Mouse (Mus musculus) forebrain, embryonic 15.5 days (tissue): ENCODE measurements at regions not wholly inside any gene's neighbourhood (a gene's known extent, or its start where the extent isn't known, plus 50 kb on each side); places are given as distances from the start of the nearest gene placed in this dataset.

Source experiments
- ATAC-seq: fragments of 200-750 bp; cut with Nextera tagmentation; replicated peaks from 2 replicates; pipeline ENCODE4 v1.8.0; 2017; ENCODE audit warnings: mild to moderate bottlenecking, moderate TSS enrichment, moderate library complexity
- H3K27ac ChIP-seq: fragments of 300-500 bp; sonication (generic); replicated peaks from 2 replicates; pipeline ENCODE4 v1.5.1; 2015; ENCODE audit warnings: mild to moderate bottlenecking, inconsistent platforms
- H3K27me3 ChIP-seq: fragments of 300-500 bp; sonication (generic); 2 replicates; pipeline ENCODE4 v1.6.1; 2015; ENCODE audit warnings: inconsistent platforms
- H3K36me3 ChIP-seq: fragments of 300-500 bp; sonication (generic); 2 replicates; pipeline ENCODE4 v1.6.1; 2015; ENCODE audit warnings: mild to moderate bottlenecking, inconsistent platforms
- H3K4me1 ChIP-seq: fragments of 300-500 bp; sonication (generic); 2 replicates; pipeline ENCODE4 v1.6.1; 2015; ENCODE audit warnings: inconsistent platforms
- H3K4me2 ChIP-seq: fragments of 300-500 bp; sonication (generic); replicated peaks from 2 replicates; pipeline ENCODE4 v1.6.1; 2015; ENCODE audit warnings: mild to moderate bottlenecking, inconsistent platforms
- H3K4me3 ChIP-seq: fragments of 300-500 bp; sonication (generic); 2 replicates; pipeline ENCODE4 v1.5.1; 2015; ENCODE audit warnings: mild to moderate bottlenecking, inconsistent platforms
- H3K9ac ChIP-seq: fragments of 300-500 bp; sonication (generic); replicated peaks from 2 replicates; pipeline ENCODE4 v1.6.1; 2015; ENCODE audit warnings: mild to moderate bottlenecking, inconsistent platforms
- H3K9me3 ChIP-seq: fragments of 300-500 bp; sonication (generic); 2 replicates; pipeline ENCODE4 v1.6.1; 2016; ENCODE audit warnings: inconsistent platforms
- WGBS: fragments of 180-500 bp; shearing (Covaris S2); methylation state at CpG from one replicate; pipeline ENCODE4 v1.1.7; 2015; ENCODE audit warnings: mixed read lengths; 5-methylcytosine and 5-hydroxymethylcytosine counted together

DNA sequence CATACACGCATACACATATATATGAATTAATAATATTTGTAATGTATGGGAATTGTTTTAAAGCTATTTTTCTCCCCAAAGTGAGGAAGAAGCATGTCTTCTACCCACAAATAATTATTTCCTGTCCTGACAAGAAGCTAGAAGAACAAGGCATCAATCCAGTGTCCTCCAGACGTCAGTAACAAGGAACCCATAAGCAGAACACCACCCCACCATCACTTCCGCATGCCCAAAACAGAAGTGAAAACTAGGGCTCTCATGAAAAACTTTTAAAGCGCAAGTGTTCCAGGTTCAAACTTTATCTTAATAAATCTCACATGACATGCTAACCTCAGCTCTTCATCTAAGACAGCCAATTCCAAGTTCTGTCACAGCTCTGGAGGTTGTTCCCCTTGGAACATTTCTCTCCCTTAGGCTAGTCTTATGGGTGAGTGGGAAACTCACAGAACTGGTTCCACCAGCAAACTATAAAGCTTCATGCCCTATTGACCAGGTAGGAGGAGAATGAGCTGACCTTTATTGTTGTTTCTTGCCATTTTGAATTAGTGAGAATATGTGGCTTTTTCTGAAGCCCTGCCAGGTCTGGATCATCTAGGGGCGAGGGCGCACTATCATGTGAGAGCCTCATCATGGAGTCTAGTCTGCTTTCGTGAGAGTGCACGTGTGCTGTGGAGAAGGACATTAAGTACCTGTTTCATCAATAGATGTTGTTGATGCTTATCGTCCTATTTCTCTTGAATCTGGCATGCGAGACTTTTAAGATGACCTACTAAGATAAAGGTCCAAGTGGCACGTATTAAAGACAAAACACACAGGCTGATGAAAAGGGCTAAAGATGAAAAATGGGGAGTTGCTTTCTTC lies 155.1 kb downstream of the Nrip1 start:
- no peaks in the 10 kb centered on the region for H3K27me3 ChIP-seq
- H3K4me2 ChIP-seq: no peak overlapping the region
- no peaks in the 10 kb centered on the region for H3K9me3 ChIP-seq
- H3K27ac ChIP-seq: no peak overlapping the region
- H3K36me3 ChIP-seq: no peaks in the 10 kb centered on the region
- WGBS: 93% methylated on average over 11 of the region's 11 CpGs
- H3K4me3 ChIP-seq: no peak overlapping the region
- no peaks in the 10 kb centered on the region for H3K4me1 ChIP-seq
- ATAC-seq: no peak
- no peak overlapping the region for H3K9ac ChIP-seq

DNA sequence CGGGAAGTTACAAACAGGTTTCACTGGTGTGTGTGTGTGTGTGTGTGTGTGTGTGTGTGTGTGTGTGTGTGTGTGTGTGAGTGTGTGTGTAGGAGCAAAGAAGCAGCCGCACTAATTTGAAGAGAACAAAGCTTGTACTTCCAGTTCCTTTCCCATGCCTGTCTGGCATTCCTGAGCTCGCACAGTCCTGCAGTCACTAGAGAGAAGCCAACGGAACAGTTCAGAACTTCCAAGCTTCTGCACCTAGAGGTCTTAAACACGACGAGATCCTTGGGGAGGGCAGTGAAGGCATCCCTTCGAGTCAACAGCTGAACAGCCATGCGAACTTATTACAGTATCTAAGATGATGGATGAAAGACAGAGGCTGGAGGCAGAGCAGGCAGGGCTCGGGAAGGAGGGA lies 157.4 kb downstream of the Nrip1 start:
- no peaks in the 10 kb centered on the region for H3K4me1 ChIP-seq
- H3K9ac ChIP-seq: no peak overlapping the region
- no peaks in the 10 kb centered on the region for H3K36me3 ChIP-seq
- no peak overlapping the region for H3K4me2 ChIP-seq
- ATAC-seq: no peak
- no peaks in the 10 kb centered on the region for H3K9me3 ChIP-seq
- H3K27me3 ChIP-seq: no peaks in the 10 kb centered on the region
- no peak overlapping the region for H3K4me3 ChIP-seq
- 49% methylated on average over 8 of the region's 9 CpGs for WGBS
- H3K27ac ChIP-seq: no peak overlapping the region

DNA sequence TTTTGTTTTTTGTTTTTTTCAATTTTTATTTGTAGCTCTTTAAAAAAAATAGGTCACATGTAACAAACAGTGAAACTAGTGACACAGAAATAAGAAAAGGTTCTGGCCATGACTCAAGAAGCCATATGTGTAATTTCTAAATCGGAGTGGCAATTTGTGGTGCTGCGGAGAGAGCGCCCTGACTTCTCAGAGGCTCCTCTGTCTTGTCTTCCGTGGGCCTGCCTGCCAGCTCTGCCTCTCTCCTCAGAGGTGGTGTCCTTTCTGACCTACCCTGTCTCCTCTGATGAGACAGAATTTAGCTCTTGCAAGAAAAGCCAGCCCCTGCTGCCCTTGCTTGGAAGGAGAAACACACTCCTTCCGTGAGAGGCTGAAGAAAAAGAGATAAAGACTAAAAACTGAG lies 158.1 kb downstream of the Nrip1 start:
- Histone ChIP-seq H3K9me3 (no peaks in the 10 kb centered on the region), H3K4me1 (no peaks in the 10 kb centered on the region), H3K4me2 (no peak overlapping the region), H3K27me3 (no peaks in the 10 kb centered on the region), H3K4me3 (no peak overlapping the region), H3K36me3 (no peaks in the 10 kb centered on the region), H3K27ac (no peak overlapping the region), H3K9ac (no peak overlapping the region)
- WGBS: 62% methylated on average over 5 of the region's 5 CpGs
- ATAC-seq: no peak

DNA sequence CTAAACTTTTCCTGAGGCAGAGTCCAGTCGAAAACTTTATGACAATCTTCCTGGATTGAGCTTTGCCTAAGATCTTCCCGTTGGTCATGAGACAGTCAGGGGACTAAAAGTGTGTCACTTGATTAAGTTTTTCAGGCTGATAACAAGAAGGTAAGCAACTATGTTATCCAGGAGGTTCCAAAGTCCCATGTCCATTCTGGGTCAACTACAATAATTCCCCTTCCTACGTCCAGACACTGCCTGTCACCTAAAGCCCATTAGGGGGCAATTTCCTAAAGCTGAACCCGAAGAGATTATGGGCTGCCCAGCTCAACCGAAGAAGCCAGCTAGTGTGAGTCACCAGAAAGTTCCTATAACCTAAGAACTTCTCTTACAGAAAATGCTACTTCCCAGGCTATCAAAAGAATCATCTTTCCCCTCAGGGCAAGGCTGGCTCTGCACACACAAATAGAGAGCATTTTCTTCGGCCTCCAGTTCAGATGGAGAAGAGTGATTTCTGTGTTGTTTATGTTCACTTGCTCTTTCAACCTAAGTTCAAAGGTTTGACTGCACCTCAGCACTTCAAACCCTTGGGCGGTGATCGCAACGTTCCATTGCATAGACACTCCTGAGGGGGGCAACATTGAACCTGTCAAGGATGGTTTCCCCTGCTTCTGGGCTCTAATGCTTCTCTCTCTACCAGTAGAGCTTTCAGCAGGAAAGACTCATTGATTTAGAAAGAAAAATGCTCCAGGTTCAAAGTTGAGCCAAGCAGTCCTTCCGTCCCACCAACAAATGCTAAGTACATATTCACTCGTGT lies 171.7 kb downstream of the Nrip1 start:
- Histone ChIP-seq H3K4me1 (no peaks in the 10 kb centered on the region), H3K9me3 (no peaks in the 10 kb centered on the region), H3K27ac (no peak overlapping the region), H3K27me3 (no peaks in the 10 kb centered on the region), H3K9ac (no peak overlapping the region), H3K4me2 (no peak overlapping the region), H3K4me3 (no peak overlapping the region), H3K36me3 (no peaks in the 10 kb centered on the region)
- ATAC-seq: no peak
- WGBS: 65% methylated on average over 11 of the region's 11 CpGs

DNA sequence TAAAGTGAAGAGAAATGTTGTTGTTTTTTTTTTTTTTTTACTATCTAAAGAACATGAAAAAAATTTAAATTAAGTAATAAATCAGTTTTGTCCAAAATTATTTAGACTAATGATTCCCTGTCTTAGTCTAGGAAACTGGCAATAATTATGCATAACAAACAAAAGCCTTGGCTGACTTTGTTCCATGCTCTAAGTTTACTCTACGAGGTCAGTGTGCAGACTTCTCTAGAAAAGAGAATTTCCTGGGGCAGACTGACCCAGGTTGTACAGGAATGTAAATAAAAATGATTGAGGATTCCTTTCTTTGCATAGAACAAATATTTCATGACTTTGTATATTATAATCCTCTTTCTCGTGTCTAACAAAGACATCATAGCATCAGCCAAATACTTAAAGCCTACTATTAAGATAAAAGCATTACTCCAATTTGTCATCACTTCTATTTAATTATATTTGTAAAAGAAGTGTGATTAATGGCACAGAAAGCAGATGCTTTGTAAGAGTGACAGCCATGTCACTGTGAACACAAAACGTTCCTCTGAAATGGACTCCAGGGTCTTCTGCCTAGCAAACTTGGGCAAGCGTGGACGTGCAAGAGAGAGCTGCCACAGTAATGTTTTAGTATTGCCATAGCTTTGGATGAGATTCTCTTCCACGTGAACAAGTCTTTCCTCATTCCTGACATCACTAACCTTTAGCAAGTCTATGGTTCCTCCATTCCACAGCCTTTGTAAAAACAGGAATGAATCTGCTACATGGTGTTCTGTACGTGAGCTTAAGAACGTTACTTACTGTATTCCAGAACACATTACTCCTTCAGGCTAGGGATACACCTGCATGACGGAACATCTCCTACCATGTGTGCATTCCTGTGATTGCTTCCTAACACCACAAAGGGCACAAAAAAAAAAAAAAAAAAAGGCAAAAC lies 172.6 kb downstream of the Nrip1 start:
- Histone ChIP-seq H3K4me3 (no peak overlapping the region), H3K4me2 (no peak overlapping the region), H3K36me3 (no peaks in the 10 kb centered on the region), H3K4me1 (no peaks in the 10 kb centered on the region), H3K9ac (no peak overlapping the region), H3K9me3 (no peaks in the 10 kb centered on the region), H3K27ac (no peak overlapping the region), H3K27me3 (no peaks in the 10 kb centered on the region)
- WGBS: 77% methylated on average over 9 of the region's 9 CpGs
- ATAC-seq: no peak

DNA sequence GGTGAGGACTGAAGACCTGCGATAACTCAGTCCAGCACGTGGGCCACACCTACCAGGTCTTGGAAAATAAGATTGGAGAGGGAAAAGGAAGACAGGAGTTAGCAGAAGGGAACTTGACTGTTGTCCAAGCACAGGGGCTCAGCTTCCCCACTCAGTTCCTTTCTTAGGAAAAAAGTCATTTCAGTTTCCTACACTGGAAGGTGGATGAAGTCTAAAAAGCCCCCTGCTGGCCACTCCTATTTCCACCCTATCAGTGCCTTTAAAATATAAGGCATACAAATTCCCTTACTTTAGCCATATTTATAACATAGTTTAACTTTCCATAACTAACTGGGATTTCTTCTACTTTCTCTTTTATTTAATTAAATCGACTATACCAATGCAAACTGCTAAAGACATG lies 173.4 kb downstream of the Nrip1 start:
- Histone ChIP-seq H3K36me3 (no peaks in the 10 kb centered on the region), H3K27me3 (no peaks in the 10 kb centered on the region), H3K4me2 (no peak overlapping the region), H3K4me3 (no peak overlapping the region), H3K9me3 (no peaks in the 10 kb centered on the region), H3K4me1 (no peaks in the 10 kb centered on the region), H3K9ac (no peak overlapping the region), H3K27ac (no peak overlapping the region)
- 79% methylated on average over 3 of the region's 3 CpGs for WGBS
- no peak for ATAC-seq

DNA sequence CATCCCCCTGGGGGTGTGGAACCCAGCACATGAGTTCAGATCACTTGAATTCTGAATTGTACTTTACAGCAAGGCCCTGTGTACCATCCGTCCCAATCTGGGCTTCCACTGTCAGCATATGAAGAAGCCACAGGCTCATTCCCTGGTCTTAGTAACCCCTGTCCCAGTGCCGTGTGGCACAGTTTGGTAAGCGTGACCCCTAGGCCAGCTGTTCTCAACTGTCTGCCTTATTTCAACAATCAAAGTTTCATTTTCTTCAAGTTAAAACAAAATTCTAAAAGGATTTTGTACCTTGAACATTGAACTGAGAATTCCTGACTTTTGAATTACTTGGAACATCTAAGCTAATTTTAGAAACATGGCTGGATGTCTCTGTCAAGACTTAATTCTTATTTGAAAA lies 174.6 kb downstream of the Nrip1 start:
- WGBS: 86% methylated on average over 3 of the region's 3 CpGs

DNA sequence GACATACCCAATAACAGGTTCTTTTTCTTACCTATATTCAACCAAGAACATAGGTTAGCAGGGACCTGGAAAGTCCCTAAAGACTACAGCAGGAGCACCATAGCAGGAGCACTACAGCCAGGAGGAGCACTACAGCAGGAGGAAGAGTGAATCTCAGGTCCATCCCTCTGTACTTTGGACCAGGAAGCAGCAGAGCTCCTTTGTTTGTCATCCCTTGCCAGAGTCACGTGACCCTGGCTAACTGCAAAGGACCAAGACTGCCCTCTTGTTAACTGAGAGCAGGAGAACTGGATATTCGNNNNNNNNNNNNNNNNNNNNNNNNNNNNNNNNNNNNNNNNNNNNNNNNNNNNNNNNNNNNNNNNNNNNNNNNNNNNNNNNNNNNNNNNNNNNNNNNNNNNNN lies 172.2 kb upstream of the Samsn1 start:
- no peaks in the 10 kb centered on the region for H3K4me1 ChIP-seq
- H3K9ac ChIP-seq: no peak overlapping the region
- ATAC-seq: no peak
- 82% methylated on average over 2 of the region's 2 CpGs for WGBS
- H3K27me3 ChIP-seq: no peaks in the 10 kb centered on the region
- no peaks in the 10 kb centered on the region for H3K36me3 ChIP-seq
- H3K4me3 ChIP-seq: no peak overlapping the region
- H3K27ac ChIP-seq: no peak overlapping the region
- no peak overlapping the region for H3K4me2 ChIP-seq
- no peaks in the 10 kb centered on the region for H3K9me3 ChIP-seq

More for the DNA sequence above, 174.6 kb downstream of the Nrip1 start:
- Histone ChIP-seq H3K4me3 (no peak overlapping the region), H3K27me3 (no peaks in the 10 kb centered on the region), H3K9ac (no peak overlapping the region), H3K36me3 (no peaks in the 10 kb centered on the region), H3K9me3 (no peaks in the 10 kb centered on the region), H3K4me2 (no peak overlapping the region), H3K4me1 (no peaks in the 10 kb centered on the region), H3K27ac (no peak overlapping the region)
- no peak for ATAC-seq

DNA sequence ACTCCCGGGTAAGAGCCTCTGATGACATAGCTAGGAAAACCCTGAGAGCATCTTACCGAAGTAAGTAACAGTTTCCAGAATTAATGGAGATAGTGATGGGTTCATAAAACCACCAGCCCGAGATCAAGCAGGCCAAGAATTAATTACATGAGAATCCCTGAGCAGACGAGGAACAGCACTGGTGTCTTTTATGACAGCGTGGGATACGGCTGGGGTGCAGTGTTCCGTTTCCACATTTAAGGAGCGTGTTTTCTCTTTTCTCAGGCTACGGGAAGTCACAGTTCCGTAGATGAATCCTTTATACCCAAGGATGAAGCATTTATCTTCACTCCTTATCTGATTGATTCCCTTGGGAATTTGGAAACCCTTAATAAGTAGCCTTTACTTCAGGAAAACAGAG lies 169.1 kb upstream of the Samsn1 start:
- 95% methylated on average over 10 of the region's 10 CpGs for WGBS

DNA sequence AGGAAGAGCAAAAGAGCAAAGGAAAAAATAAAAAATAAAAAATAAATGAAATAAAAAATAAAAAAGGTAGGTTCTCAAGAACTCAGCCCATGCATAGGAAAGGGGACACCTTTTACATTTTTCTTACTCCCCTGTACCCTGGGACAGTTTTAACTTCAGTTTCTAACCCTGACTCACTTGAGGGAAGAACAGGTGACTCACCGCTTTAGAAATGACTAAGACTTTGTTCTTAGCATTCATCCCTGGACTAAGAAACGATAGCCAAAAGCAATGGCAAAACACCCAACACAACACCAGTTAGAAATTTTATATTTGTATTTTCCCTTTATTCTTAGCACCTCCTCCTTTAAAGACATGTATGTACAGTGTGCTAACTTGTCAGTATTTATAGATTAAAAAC lies 161.5 kb upstream of the Samsn1 start:
- Histone ChIP-seq H3K4me2 (no peak overlapping the region), H3K9ac (no peak overlapping the region), H3K27ac (no peak overlapping the region), H3K4me3 (no peak overlapping the region), H3K4me1 (0 out of 2 replicates have a peak, but pooled peaks cover 5% of the 10 kb centered on the region), H3K9me3 (no peaks in the 10 kb centered on the region), H3K27me3 (no peaks in the 10 kb centered on the region), H3K36me3 (no peaks in the 10 kb centered on the region)
- no peak for ATAC-seq
- 85% methylated on average over 2 of the region's 2 CpGs for WGBS

More for the DNA sequence above, 169.1 kb upstream of the Samsn1 start:
- Histone ChIP-seq H3K4me1 (no peaks in the 10 kb centered on the region), H3K27ac (no peak overlapping the region), H3K9ac (no peak overlapping the region), H3K9me3 (no peaks in the 10 kb centered on the region), H3K4me2 (no peak overlapping the region), H3K27me3 (no peaks in the 10 kb centered on the region), H3K36me3 (no peaks in the 10 kb centered on the region), H3K4me3 (no peak overlapping the region)
- ATAC-seq: no peak

DNA sequence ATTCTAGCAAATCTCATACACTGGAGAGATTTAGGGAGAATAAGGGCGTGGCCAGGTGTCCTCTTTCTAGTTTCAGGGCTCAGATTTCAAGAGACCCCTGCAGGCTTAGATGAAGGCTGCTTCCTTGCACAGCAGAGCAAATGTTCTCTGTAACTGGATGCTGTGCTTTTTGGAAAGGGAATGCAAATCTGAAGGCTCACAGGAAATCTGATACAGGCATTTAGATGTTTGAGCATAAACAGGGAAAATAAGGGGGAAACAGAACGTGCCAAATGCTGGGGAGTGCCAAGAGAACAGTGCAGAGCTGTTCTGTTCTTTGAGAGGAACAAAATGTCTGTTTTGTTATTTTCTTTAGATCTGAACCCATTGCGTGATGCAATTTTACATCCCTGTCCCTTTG lies 161.0 kb upstream of the Samsn1 start:
- Histone ChIP-seq H3K9ac (no peak overlapping the region), H3K27me3 (no peaks in the 10 kb centered on the region), H3K4me1 (0 out of 2 replicates have a peak, but pooled peaks cover 5% of the 10 kb centered on the region), H3K9me3 (no peaks in the 10 kb centered on the region), H3K27ac (no peak overlapping the region), H3K36me3 (no peaks in the 10 kb centered on the region), H3K4me3 (no peak overlapping the region), H3K4me2 (no peak overlapping the region)
- ATAC-seq: 0 out of 2 replicates have a peak, but pooled peaks have one; percentile 35
- WGBS: 19% methylated on average over 3 of the region's 3 CpGs

DNA sequence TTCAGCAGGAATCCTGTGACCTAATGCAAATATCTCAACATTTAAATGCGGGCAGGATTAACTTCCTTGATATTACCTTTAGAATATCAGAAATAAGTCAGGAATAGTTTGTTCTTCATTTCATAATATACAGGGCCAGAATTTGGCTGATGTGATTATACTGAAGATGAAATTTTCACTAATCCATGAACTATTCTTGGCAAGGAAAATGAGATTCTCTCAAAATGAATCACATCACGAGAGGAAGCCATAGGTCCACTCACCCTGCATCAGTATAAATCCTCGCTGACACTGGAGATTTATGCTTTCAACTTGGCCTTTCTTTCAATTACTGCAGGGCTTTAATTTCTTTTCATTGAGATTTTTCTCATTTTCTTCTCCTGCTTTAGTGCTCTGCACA lies 159.5 kb upstream of the Samsn1 start:
- Histone ChIP-seq H3K4me1 (0 out of 2 replicates have a peak, but pooled peaks cover 5% of the 10 kb centered on the region), H3K9ac (no peak overlapping the region), H3K4me3 (no peak overlapping the region), H3K36me3 (no peaks in the 10 kb centered on the region), H3K4me2 (no peak overlapping the region), H3K9me3 (no peaks in the 10 kb centered on the region), H3K27ac (no peak overlapping the region), H3K27me3 (no peaks in the 10 kb centered on the region)
- WGBS: 91% methylated on average over 3 of the region's 3 CpGs
- no peak for ATAC-seq
